Mouse (Mus musculus) myocyte (in vitro differentiated cells): ENCODE data around the gene Gan. TPM values are rescaled to one million over a fixed set of nuclear protein-coding genes. Genes with fewer than 3 reads are reported as not detected.

Experiments
- H3K27me3 ChIP-seq: one replicate; pipeline ENCODE4 v1.6.1; 2011; ENCODE audit not compliant: control insufficient read depth, insufficient read depth, insufficient read length
- H3K36me3 ChIP-seq: one replicate; pipeline ENCODE4 v1.6.1; 2011; ENCODE audit not compliant: control insufficient read depth, insufficient read depth
- H3K4me2 ChIP-seq: one replicate; pipeline ENCODE4 v1.6.1; 2011; ENCODE audit warnings: low read depth, control low read depth
- H3K4me3 ChIP-seq: one replicate; pipeline ENCODE4 v1.5.1; 2011; ENCODE audit warnings: mild to moderate bottlenecking, control low read depth, moderate library complexity
- H3K79me2 ChIP-seq: one replicate; pipeline ENCODE4 v1.6.1; 2011; ENCODE audit not compliant: control insufficient read depth, insufficient read depth
- H3ac ChIP-seq: one replicate; pipeline ENCODE4 v1.6.1; 2011; ENCODE audit not compliant: control insufficient read depth, insufficient read length
- CEBPB ChIP-seq: IDR thresholded peaks from 2 replicates; pipeline ENCODE4 v1.6.1; 2011; ENCODE audit warnings: mild to moderate bottlenecking, moderate library complexity; ENCODE audit not compliant: poor library complexity, insufficient read depth, severe bottlenecking
- E2F4 ChIP-seq: IDR thresholded peaks from one replicate; pipeline ENCODE4 v1.6.1; 2011; ENCODE audit warnings: mild to moderate bottlenecking, control low read depth, moderate library complexity; ENCODE audit not compliant: insufficient read depth
- MAX ChIP-seq: IDR thresholded peaks from one replicate; pipeline ENCODE4 v1.6.1; 2011; ENCODE audit warnings: low read depth, mild to moderate bottlenecking, control low read depth
- MYOD1 ChIP-seq, 3 experiments: IDR thresholded peaks; one replicate each; pipeline ENCODE4 v1.6.1; 2011; ENCODE audit warnings: control low read depth in 2 of 3, low read depth in 2 of 3, mild to moderate bottlenecking in 2 of 3, moderate library complexity in 1 of 3; ENCODE audit not compliant: insufficient read length in 2 of 3, control insufficient read depth in 1 of 3
- MYOG ChIP-seq, 3 experiments: IDR thresholded peaks; one replicate each; pipeline ENCODE4 v1.6.1; 2011; ENCODE audit warnings: control low read depth in 2 of 3, low read depth in 2 of 3, mild to moderate bottlenecking in 2 of 3; ENCODE audit not compliant: insufficient read length in 2 of 3, control insufficient read depth in 1 of 3, insufficient read depth in 1 of 3
- POLR2A ChIP-seq: IDR thresholded peaks from one replicate; pipeline ENCODE4 v1.6.1; 2011; ENCODE audit warnings: low read depth, mild to moderate bottlenecking, control low read depth, moderate library complexity; ENCODE audit not compliant: insufficient read length
- POLR2AphosphoS2 ChIP-seq: IDR thresholded peaks from one replicate; pipeline ENCODE4 v1.6.1; 2011; ENCODE audit warnings: low read depth, control low read depth; ENCODE audit not compliant: insufficient read length
- REST ChIP-seq: IDR thresholded peaks from one replicate; pipeline ENCODE4 v1.6.1; 2011; ENCODE audit warnings: mild to moderate bottlenecking, control low read depth, moderate library complexity; ENCODE audit not compliant: insufficient read depth, insufficient read length
- SRF ChIP-seq: IDR thresholded peaks from one replicate; pipeline ENCODE4 v1.6.1; 2011; ENCODE audit warnings: low read depth; ENCODE audit not compliant: control insufficient read depth, insufficient read length
- TCF12 ChIP-seq: IDR thresholded peaks from one replicate; pipeline ENCODE4 v1.6.1; 2011; ENCODE audit warnings: mild to moderate bottlenecking, control low read depth; ENCODE audit not compliant: poor library complexity, insufficient read depth, severe bottlenecking
- TCF3 ChIP-seq: IDR thresholded peaks from one replicate; pipeline ENCODE4 v1.6.1; 2011; ENCODE audit warnings: low read depth, control low read depth; ENCODE audit not compliant: insufficient read length
- USF1 ChIP-seq: IDR thresholded peaks from one replicate; pipeline ENCODE4 v1.6.1; 2011; ENCODE audit warnings: low read depth, mild to moderate bottlenecking, control low read depth, moderate library complexity
- polyA plus RNA-seq: library from polyadenylated mRNA; unstranded; fragments of >200 nt; fragmentation: generic; extraction: Trizol; gene quantifications from one replicate; pipeline ENCODE4 v1.2.1, GENCODE M21; 2012; ENCODE audit warnings: missing spikeins

The Gan gene
- polyA plus RNA-seq, 1 experiment, result 3.7 TPM

DNA sequence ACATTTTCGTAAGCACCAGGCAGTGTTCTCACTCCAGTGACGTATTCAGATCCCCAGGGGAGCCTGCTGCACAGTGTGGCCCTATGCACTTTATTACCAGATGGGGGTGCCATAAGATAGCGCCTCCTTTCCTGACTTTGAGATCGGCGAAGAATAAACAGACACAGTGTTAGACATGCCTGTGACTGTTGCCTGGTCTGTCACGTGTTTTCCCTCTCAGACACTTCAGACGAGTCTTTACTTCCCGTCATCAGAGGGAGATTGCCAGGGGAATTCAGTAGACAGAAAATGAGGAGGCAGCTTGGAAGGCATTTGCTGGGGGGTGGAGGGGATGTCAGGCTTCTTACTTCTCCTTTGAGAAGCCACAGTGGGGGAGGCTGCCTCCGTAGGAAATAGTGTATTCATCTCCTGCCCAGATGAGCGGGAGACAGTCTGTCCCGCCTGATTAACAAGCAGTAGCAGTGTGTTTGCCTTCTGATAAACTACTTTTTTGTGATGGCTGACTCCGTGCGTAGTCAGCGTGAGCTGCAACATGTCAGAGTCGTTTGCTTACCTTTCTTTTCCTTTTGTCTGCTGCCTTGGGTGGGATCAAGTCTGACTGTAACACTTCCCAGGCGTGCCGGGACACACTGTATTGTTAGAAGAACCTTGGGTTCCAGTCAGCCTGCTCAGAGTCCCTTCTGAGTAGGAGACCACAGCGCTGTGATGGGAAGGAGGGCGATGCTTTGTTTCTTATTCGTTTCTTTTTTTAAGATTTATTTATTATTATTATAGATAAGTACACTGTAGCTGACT, 40.4 kb downstream of the Gan start:
- Histone ChIP-seq H3K27me3 (no peaks in the 10 kb centered on the region), H3K4me3 (no peak overlapping the region), H3K79me2 (no peaks in the 10 kb centered on the region), H3K36me3 (peaks cover 29% of the 10 kb centered on the region), H3K4me2 (no peak overlapping the region), H3ac (no peak overlapping the region)
- TF ChIP-seq CEBPB, result no peak
- TF ChIP-seq E2F4, result no peak
- TF ChIP-seq POLR2AphosphoS2, result no peak
- TF ChIP-seq MYOD1 (IDR thresholded peaks at IDR 0.05; ENCODE audit: control insufficient read depth in 1 of 3, insufficient read length in 2 of 3, low read depth in 2 of 3), result no peak
- no peak for TF ChIP-seq MAX
- TF ChIP-seq MYOG (IDR thresholded peaks at IDR 0.05; ENCODE audit: control insufficient read depth in 1 of 3, insufficient read depth in 1 of 3, insufficient read length in 2 of 3, low read depth in 2 of 3), result no peak
- no peak for TF ChIP-seq SRF
- no peak for TF ChIP-seq TCF3
- TF ChIP-seq REST, result no peak
- no peak for TF ChIP-seq POLR2A
- TF ChIP-seq TCF12, result no peak
- no peak for TF ChIP-seq USF1

DNA sequence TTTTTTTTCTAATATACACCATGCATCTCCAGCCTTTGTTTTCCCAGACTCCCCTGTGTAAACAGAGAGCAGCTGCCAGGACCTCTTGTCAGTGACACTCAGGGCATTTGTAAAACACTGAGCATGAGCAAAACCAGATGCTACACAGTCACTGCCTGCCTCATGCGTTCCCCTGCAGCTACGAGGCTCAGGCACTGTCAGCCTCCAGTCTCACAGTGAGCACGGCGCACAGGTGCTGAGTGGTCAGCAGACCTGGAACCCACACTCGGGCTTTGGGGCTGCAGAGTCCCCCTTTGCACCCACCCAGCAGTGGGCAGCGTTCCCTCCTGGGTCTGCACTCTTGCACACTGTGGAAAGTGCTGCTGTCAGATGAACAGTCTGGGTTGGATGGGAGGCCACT, 41.7 kb downstream of the Gan start:
- no peak overlapping the region for H3K4me3 ChIP-seq
- H3K36me3 ChIP-seq, result peaks cover 25% of the 10 kb centered on the region
- no peak for TF ChIP-seq MAX
- TF ChIP-seq E2F4, result no peak
- no peak for TF ChIP-seq MYOG (IDR thresholded peaks at IDR 0.05; ENCODE audit: control insufficient read depth in 1 of 3, insufficient read depth in 1 of 3, insufficient read length in 2 of 3, low read depth in 2 of 3)
- no peak for TF ChIP-seq REST
- TF ChIP-seq CEBPB, result no peak
- no peak for TF ChIP-seq POLR2AphosphoS2
- no peak for TF ChIP-seq TCF12
- TF ChIP-seq MYOD1 (IDR thresholded peaks at IDR 0.05; ENCODE audit: control insufficient read depth in 1 of 3, insufficient read length in 2 of 3, low read depth in 2 of 3), result no peak
- no peak for TF ChIP-seq SRF
- no peak for TF ChIP-seq POLR2A
- TF ChIP-seq USF1, result no peak
- no peak for TF ChIP-seq TCF3
- no peak overlapping the region for H3K4me2 ChIP-seq
- H3ac ChIP-seq, result no peak overlapping the region
- no peaks in the 10 kb centered on the region for H3K27me3 ChIP-seq
- no peaks in the 10 kb centered on the region for H3K79me2 ChIP-seq

GRCm38 (mm10) chr8:117200346-117200745, 42.4 kb downstream of the Gan start:
- peaks cover 25% of the 10 kb centered on the region for H3K36me3 ChIP-seq

DNA sequence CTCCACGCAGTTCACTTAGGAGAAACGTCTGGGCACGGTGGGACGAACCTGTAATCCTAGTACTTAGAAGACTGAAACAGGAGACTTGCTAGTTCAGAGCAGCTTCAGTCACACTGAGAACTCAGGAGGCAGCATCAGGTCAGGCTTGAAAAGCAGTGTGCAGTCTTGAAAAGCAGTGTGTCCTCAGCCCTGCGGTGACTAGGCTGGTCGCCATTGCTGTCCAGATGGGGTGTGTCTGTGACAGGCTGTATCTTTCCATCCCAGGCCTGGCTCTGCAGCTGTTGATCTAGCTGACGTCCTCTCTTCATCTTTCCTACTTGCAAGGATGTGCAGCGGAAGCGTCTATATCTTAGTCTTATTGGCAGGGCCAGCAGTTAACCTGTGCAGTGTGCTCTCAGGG, 42.9 kb downstream of the Gan start:
- H3K4me3 ChIP-seq, result no peak overlapping the region
- no peaks in the 10 kb centered on the region for H3K79me2 ChIP-seq
- H3K36me3 ChIP-seq, result peaks cover 24% of the 10 kb centered on the region
- TF ChIP-seq TCF3 (no peak), MYOG (IDR thresholded peaks at IDR 0.05; ENCODE audit: control insufficient read depth in 1 of 3, insufficient read depth in 1 of 3, insufficient read length in 2 of 3, low read depth in 2 of 3) (no peak), SRF (no peak), MYOD1 (IDR thresholded peaks at IDR 0.05; ENCODE audit: control insufficient read depth in 1 of 3, insufficient read length in 2 of 3, low read depth in 2 of 3) (no peak), REST (no peak), POLR2AphosphoS2 (no peak), E2F4 (no peak)
- H3K27me3 ChIP-seq, result no peaks in the 10 kb centered on the region
- no peak overlapping the region for H3ac ChIP-seq
- H3K4me2 ChIP-seq, result no peak overlapping the region

More at GRCm38 (mm10) chr8:117200346-117200745, 42.4 kb downstream of the Gan start:
- no peak overlapping the region for H3K4me3 ChIP-seq
- H3K27me3 ChIP-seq, result no peaks in the 10 kb centered on the region
- H3K79me2 ChIP-seq, result no peaks in the 10 kb centered on the region
- TF ChIP-seq POLR2A (no peak), TCF3 (no peak), MAX (no peak), REST (no peak), E2F4 (no peak), CEBPB (no peak), TCF12 (no peak), SRF (no peak)
- H3ac ChIP-seq, result no peak overlapping the region
- no peak overlapping the region for H3K4me2 ChIP-seq

DNA sequence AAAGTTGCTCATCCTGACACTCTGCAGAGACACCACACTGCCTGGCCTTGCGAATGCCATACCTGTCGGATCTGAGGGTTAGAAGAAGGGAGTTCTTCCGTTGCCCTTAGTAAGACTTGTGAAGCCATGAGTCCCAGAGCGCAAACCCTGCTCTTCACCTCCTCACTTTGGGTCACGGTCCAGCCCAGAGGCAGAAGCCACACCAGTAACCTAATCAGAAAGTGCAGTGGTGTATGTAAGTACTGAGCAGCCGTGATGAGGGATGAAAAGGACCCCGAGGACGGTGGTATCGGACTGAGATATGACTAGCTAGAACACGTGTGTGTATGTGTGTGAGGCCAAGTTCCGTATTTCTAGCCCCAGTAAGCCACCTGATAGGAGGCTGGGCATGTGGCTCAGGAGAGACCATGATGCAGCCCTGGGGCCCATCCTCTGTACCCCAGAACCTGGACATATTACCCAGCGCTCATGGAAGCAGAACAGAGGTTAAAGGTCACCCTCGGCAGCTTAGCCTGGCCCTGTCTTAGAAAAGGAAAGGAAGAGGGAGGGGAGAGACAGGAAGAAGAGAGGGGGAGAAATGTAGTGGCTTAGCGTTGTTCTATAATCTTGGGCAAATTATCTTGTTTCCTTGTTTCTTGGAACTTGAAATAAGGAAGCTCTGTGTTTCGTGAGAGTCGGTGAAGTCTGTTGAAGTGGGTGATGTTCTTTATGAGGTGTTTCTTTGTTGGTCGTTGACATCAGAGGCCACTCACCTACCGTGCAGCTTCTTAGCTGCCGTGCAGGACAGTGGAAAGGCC, 43.5 kb downstream of the Gan start:
- TF ChIP-seq MYOD1 (IDR thresholded peaks at IDR 0.05; ENCODE audit: control insufficient read depth in 1 of 3, insufficient read length in 2 of 3, low read depth in 2 of 3) (no peak), POLR2AphosphoS2 (no peak), MAX (no peak), USF1 (no peak), CEBPB (no peak), POLR2A (no peak), TCF12 (no peak)
- Histone ChIP-seq H3K4me3 (no peak overlapping the region), H3K36me3 (peaks cover 20% of the 10 kb centered on the region), H3K4me2 (no peak overlapping the region), H3K27me3 (no peaks in the 10 kb centered on the region), H3K79me2 (no peaks in the 10 kb centered on the region), H3ac (no peak overlapping the region)
